Mouse (Mus musculus) limb, embryonic 10.5 days (tissue): ENCODE data around the gene Hivep3. TPM values are rescaled to one million over a fixed set of nuclear protein-coding genes. Genes with fewer than 3 reads are reported as not detected.

ENCODE experiments used
- DNase-seq: peaks from one replicate; pipeline ENCODE4 v3.0.0-alpha.2; 2017; ENCODE audit warnings: low spot score
- H3K27ac ChIP-seq: fragments of 300-500 bp; sonication (generic); 2 replicates; pipeline ENCODE4 v1.5.1; 2016; ENCODE audit warnings: mild to moderate bottlenecking
- H3K27me3 ChIP-seq: fragments of 300-500 bp; sonication (generic); 2 replicates; pipeline ENCODE4 v1.6.1; 2016; ENCODE audit warnings: low read depth, mild to moderate bottlenecking; ENCODE audit not compliant: poor library complexity, severe bottlenecking
- H3K36me3 ChIP-seq: fragments of 300-500 bp; sonication (generic); 2 replicates; pipeline ENCODE4 v1.6.1; 2016; ENCODE audit warnings: mild to moderate bottlenecking, moderate library complexity
- H3K4me1 ChIP-seq: fragments of 300-500 bp; sonication (generic); 2 replicates; pipeline ENCODE4 v1.6.1; 2016
- H3K4me3 ChIP-seq: fragments of 300-500 bp; sonication (generic); 2 replicates; pipeline ENCODE4 v1.5.1; 2016; ENCODE audit warnings: mild to moderate bottlenecking, moderate library complexity
- H3K9me3 ChIP-seq: fragments of 300-500 bp; sonication (generic); replicated peaks from 2 replicates; pipeline ENCODE4 v1.6.1; 2016; ENCODE audit warnings: mild to moderate bottlenecking
- WGBS: fragments of 180-500 bp; shearing (Covaris S2); methylation state at CpG from one replicate; pipeline ENCODE4 v1.1.7; 2016; 5-methylcytosine and 5-hydroxymethylcytosine counted together
- polyA plus RNA-seq: library from polyadenylated mRNA; unstranded; fragments of >200 nt; fragmentation: Nextera tagmentation; extraction: Ambion mirVana; gene quantifications from 2 replicates; pipeline ENCODE4 v1.2.1, GENCODE M21; 2016

Hivep3 gene
- polyA plus RNA-seq, 1 experiment from 2014 or later: 0.56 TPM

- H3K27me3 ChIP-seq: no peaks in the 10 kb centered on the region
- no peak overlapping the region for H3K4me3 ChIP-seq
- H3K4me1 ChIP-seq: no peaks in the 10 kb centered on the region
- DNase-seq: no peak
- no peaks in the 10 kb centered on the region for H3K36me3 ChIP-seq
- H3K9me3 ChIP-seq: no peaks in the 10 kb centered on the region
- H3K27ac ChIP-seq: no peak overlapping the region
- WGBS: 89% methylated on average over 10 of the region's 10 CpGs
Measured at GRCm38 (mm10) chr4:119871861-119872582, 138.4 kb downstream of the Hivep3 start.

- 77% methylated on average over 6 of the region's 6 CpGs for WGBS
Measured at GRCm38 (mm10) chr4:119873935-119874334, 140.4 kb downstream of the Hivep3 start.

GRCm38 (mm10) chr4:119875592-119875991 is 142.0 kb downstream of the Hivep3 start:
- no peaks in the 10 kb centered on the region for H3K27me3 ChIP-seq
- DNase-seq: no peak
- 88% methylated on average over 2 of the region's 2 CpGs for WGBS
- no peak overlapping the region for H3K27ac ChIP-seq
- no peaks in the 10 kb centered on the region for H3K4me1 ChIP-seq
- H3K9me3 ChIP-seq: no peaks in the 10 kb centered on the region
- no peaks in the 10 kb centered on the region for H3K36me3 ChIP-seq
- H3K4me3 ChIP-seq: no peak overlapping the region

More at GRCm38 (mm10) chr4:119873935-119874334, 140.4 kb downstream of the Hivep3 start:
- DNase-seq: no peak
- H3K27me3 ChIP-seq: no peaks in the 10 kb centered on the region
- no peaks in the 10 kb centered on the region for H3K36me3 ChIP-seq
- no peak overlapping the region for H3K27ac ChIP-seq
- H3K4me1 ChIP-seq: no peaks in the 10 kb centered on the region
- H3K9me3 ChIP-seq: no peaks in the 10 kb centered on the region
- H3K4me3 ChIP-seq: no peak overlapping the region

- H3K4me1 ChIP-seq: no peaks in the 10 kb centered on the region
- H3K36me3 ChIP-seq: no peaks in the 10 kb centered on the region
- no peaks in the 10 kb centered on the region for H3K9me3 ChIP-seq
- no peak for DNase-seq
- no peak overlapping the region for H3K4me3 ChIP-seq
- no peak overlapping the region for H3K27ac ChIP-seq
- no peaks in the 10 kb centered on the region for H3K27me3 ChIP-seq
- 83% methylated on average over 8 of the region's 8 CpGs for WGBS
Measured at GRCm38 (mm10) chr4:119876535-119877160, 143.1 kb downstream of the Hivep3 start.

GRCm38 (mm10) chr4:119878218-119878617 is 144.6 kb downstream of the Hivep3 start:
- H3K27ac ChIP-seq: no peak overlapping the region
- peaks cover 6% of the 10 kb centered on the region; the same call in 1 of the 2 replicates for H3K4me1 ChIP-seq
- H3K9me3 ChIP-seq: no peaks in the 10 kb centered on the region
- 90% methylated on average over 5 of the region's 5 CpGs for WGBS
- H3K27me3 ChIP-seq: no peaks in the 10 kb centered on the region
- no peak overlapping the region for H3K4me3 ChIP-seq
- DNase-seq: no peak
- no peaks in the 10 kb centered on the region for H3K36me3 ChIP-seq

DNA sequence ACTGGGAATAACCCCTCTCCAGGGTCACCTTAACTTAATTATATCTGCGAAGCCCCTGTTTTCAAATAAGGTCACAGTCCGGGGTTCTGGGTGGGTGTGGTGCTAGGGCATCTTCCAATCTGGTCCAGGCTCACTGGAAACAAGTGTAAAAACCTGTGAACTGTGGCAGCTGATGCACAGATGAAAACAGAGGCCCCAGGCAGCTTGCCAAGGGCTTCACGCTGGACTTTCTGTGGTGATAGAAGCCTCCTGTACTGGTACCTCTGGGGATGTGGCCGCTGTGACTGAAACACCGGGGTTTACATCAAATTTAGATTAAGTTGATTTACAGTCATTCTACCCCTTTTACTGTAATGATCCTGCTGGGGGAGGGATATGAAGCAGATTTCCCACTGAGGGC is 146.1 kb downstream of the Hivep3 start:
- Histone ChIP-seq H3K4me1 (peaks cover 6% of the 10 kb centered on the region; the same call in 1 of the 2 replicates), H3K36me3 (no peaks in the 10 kb centered on the region), H3K27ac (no peak overlapping the region), H3K9me3 (no peaks in the 10 kb centered on the region), H3K4me3 (no peak overlapping the region), H3K27me3 (no peaks in the 10 kb centered on the region)
- whole genome bisulfite sequencing: 84% methylated on average over 5 of the region's 5 CpGs
- DNase-seq: no peak

DNA sequence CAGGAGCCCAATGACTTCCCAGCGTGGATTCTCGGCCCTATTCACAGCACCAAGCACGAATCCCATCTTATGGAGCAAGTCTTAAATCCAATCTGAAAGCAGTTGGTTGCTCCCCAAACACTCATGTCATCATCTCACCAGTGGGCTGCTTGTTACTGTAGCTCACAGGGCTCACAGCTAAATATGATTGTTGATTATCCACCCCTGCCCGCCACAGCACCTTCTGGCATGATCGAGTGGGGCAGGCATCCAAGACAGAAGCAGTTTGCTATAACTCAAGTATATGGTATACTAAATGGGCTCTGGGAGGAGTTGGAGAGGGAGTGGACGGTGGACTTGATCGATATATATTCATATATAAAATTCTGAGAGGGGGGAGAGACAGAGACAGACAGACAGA is 146.7 kb downstream of the Hivep3 start:
- no peaks in the 10 kb centered on the region for H3K9me3 ChIP-seq
- no peaks in the 10 kb centered on the region for H3K36me3 ChIP-seq
- H3K27ac ChIP-seq: no peak overlapping the region
- peaks cover 6% of the 10 kb centered on the region; the same call in 1 of the 2 replicates for H3K4me1 ChIP-seq
- no peaks in the 10 kb centered on the region for H3K27me3 ChIP-seq
- H3K4me3 ChIP-seq: no peak overlapping the region
- DNase-seq: no peak
- WGBS: 88% methylated on average over 7 of the region's 7 CpGs

- no peaks in the 10 kb centered on the region for H3K27me3 ChIP-seq
- 81% methylated on average over 4 of the region's 4 CpGs for WGBS
- peaks cover 6% of the 10 kb centered on the region; the same call in 1 of the 2 replicates for H3K4me1 ChIP-seq
- no peaks in the 10 kb centered on the region for H3K36me3 ChIP-seq
- no peak overlapping the region for H3K27ac ChIP-seq
- H3K4me3 ChIP-seq: no peak overlapping the region
- no peaks in the 10 kb centered on the region for H3K9me3 ChIP-seq
- no peak for DNase-seq
Measured at GRCm38 (mm10) chr4:119881292-119881691, 147.7 kb downstream of the Hivep3 start.

DNA sequence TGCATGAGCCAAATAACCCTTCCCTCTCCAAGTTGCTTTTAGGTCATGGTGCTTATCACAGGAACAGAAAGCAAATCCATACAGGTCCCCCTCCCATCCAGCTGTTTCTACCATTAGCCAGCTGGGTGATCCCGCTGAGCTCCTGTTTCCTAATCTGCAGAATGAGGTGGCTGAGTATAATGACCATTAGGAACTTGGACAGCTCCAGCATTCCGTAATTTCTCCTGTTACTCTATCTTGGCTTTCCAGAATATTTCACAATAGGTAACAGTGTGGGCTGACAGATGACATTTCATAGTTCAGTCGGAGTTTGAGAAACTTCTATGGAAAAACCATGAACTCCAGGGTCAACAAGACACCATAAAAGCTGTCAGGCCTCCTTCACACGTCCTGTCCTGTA is 148.8 kb downstream of the Hivep3 start:
- no peak for DNase-seq
- Histone ChIP-seq H3K4me1 (peaks cover 6% of the 10 kb centered on the region), H3K36me3 (no peaks in the 10 kb centered on the region), H3K27ac (no peak overlapping the region), H3K27me3 (no peaks in the 10 kb centered on the region), H3K4me3 (no peak overlapping the region), H3K9me3 (no peaks in the 10 kb centered on the region)
- WGBS: 37% methylated on average over 4 of the region's 4 CpGs

DNA sequence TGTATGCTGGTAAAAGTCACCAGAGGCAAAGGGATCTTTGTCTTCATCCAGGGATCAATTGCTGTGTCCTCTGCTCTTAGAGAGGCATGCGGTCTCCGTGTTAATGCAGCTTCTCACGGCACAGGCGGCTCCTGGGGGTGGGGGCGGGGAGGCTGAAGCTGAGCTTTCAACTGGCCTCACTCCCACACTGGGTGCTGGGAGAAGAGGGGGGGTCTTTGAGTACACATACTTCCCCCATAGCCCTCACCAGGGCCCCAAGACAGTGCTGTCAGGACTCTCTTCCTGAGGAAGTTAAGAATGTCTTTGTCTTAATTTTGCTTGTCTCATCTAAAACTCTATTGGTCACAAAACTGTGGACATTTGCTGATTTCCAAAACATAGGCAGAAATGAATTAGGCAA is 149.2 kb downstream of the Hivep3 start:
- H3K36me3 ChIP-seq: no peaks in the 10 kb centered on the region
- WGBS: 54% methylated on average over 5 of the region's 5 CpGs
- H3K27ac ChIP-seq: no peak overlapping the region
- no peak for DNase-seq
- H3K27me3 ChIP-seq: no peaks in the 10 kb centered on the region
- H3K4me3 ChIP-seq: no peak overlapping the region
- H3K9me3 ChIP-seq: no peaks in the 10 kb centered on the region
- peaks cover 6% of the 10 kb centered on the region for H3K4me1 ChIP-seq

GRCm38 (mm10) chr4:119886621-119887020 is 153.0 kb downstream of the Hivep3 start:
- no peaks in the 10 kb centered on the region for H3K9me3 ChIP-seq
- no peak for DNase-seq
- H3K27ac ChIP-seq: no peak overlapping the region
- H3K4me3 ChIP-seq: no peak overlapping the region
- H3K36me3 ChIP-seq: no peaks in the 10 kb centered on the region
- peaks cover 6% of the 10 kb centered on the region for H3K4me1 ChIP-seq
- 81% methylated on average over 3 of the region's 3 CpGs for WGBS
- no peaks in the 10 kb centered on the region for H3K27me3 ChIP-seq

GRCm38 (mm10) chr4:119887523-119888177 is 154.1 kb downstream of the Hivep3 start:
- WGBS: 73% methylated on average over 6 of the region's 6 CpGs
- DNase-seq: no peak
- H3K4me1 ChIP-seq: peaks cover 2% of the 10 kb centered on the region

GRCm38 (mm10) chr4:119889760-119890159 is 156.2 kb downstream of the Hivep3 start:
- Histone ChIP-seq H3K4me1 (no peaks in the 10 kb centered on the region; the same call in 1 of the 2 replicates), H3K9me3 (no peaks in the 10 kb centered on the region), H3K27ac (no peak overlapping the region), H3K27me3 (no peaks in the 10 kb centered on the region), H3K36me3 (no peaks in the 10 kb centered on the region), H3K4me3 (no peak overlapping the region)
- whole genome bisulfite sequencing: 76% methylated on average over 5 of the region's 5 CpGs
- DNase-seq: no peak

More at GRCm38 (mm10) chr4:119887523-119888177, 154.1 kb downstream of the Hivep3 start:
- Histone ChIP-seq H3K27ac (no peak overlapping the region), H3K9me3 (no peaks in the 10 kb centered on the region), H3K4me3 (no peak overlapping the region), H3K36me3 (no peaks in the 10 kb centered on the region), H3K27me3 (no peaks in the 10 kb centered on the region)
